Mouse (Mus musculus) olfactory bulb, adult 2 months (tissue): Measurements from ENCODE around the gene Ak2.

Experiments used
- CTCF ChIP-seq: fragments of 200-500 bp; IDR thresholded peaks from 2 replicates; pipeline ENCODE4 v1.5.1; 2012; ENCODE audit warnings: low read depth, mild to moderate bottlenecking, low read length, moderate library complexity; ENCODE audit not compliant: insufficient read depth
- POLR2A ChIP-seq: fragments of 200-500 bp; IDR thresholded peaks from 2 replicates; pipeline ENCODE4 v1.6.1; 2012; ENCODE audit warnings: mild to moderate bottlenecking, low read depth, low read length, moderate library complexity; ENCODE audit not compliant: insufficient read depth

DNA sequence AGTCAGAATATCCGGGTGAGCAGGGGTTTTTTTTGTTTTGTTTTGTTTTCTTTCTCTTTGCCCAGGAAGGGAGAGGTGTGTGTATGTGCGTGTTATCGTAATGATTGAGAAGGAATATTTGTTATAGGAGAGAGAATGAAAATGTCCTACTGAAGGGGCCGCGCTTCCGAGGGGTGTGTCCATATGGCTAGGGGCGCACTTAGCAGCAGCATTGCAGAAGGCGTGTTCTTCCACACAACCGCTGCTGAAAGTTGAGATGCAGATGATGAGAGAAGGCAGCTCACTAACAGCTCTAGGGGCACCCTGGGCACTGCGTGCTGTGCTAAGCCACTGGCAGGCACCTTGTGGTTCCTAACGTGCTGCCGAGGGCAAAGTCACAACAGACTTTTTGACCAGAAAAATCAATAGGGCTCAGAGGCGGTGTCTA lies 67.4 kb downstream of the Ak2 start:
- TF ChIP-seq CTCF (no peak), POLR2A (no peak)
